Mouse (Mus musculus): ENCODE measurements around the gene Gm28360. TPM values are rescaled to one million over a fixed set of nuclear protein-coding genes. Genes with fewer than 3 reads are reported as not detected.

The Gm28360 gene
- polyA plus RNA-seq (2012; ENCODE audit: low replicate concordance): not detected in 2 replicates

DNA sequence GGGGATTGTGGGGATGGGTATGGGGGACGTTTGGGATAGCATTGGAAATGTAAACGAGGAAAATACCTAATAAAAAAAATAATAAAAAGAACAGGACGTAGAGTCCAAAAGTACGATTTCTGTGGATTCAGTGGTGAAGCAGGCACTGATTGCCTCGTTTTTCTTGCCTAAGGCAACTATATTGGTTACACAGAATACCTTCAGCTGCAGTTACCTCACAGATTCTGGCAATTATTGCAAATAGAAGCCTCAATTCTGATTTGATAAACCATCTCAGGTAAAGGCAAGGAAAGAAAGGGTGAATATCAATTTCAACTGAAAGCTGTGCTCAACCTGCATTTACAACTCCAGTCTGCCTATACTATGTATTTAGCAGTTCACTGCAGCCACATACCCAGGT is at the start of gene Gm28360:
Gene Gm28360 (plus strand): TSS at position 301 of the 400 bp plus-strand sequence.

DNA sequence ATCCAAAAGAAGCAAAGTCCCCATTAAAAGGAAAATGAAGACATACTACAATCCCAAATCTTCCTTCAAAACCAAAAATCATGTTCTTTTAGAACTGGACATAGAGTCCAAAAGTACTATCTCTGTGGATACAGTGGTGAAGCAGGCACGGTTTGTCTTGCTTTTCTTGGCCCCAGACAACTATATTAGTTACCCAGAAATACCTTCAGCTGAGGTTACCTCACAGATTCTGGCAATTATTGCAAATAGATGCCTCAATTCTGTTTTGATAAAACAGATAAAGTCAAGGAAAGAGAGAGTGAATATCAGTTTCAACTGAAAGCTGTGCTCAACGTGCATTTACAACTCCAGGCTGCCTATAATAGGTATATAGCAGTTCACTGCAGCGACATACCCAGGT is 49.0 kb upstream of the Gm28360 start, which contains the start of gene B020011L13Rik:
Gene B020011L13Rik (plus strand): TSS at position 301 of the 400 bp plus-strand sequence.

Other genes starting within 250 kb of the Gm28360 start
- not detected in 2 replicates for gene Gm28363, start 132.9 kb upstream of the Gm28360 start, polyA plus RNA-seq (2012; ENCODE audit: low replicate concordance)
- not detected in 2 replicates for gene B020011L13Rik, start 48.9 kb upstream of the Gm28360 start, polyA plus RNA-seq (2012; ENCODE audit: low replicate concordance)
- not detected in 2 replicates for gene Gm28168, start 97.9 kb downstream of the Gm28360 start, polyA plus RNA-seq (2012; ENCODE audit: low replicate concordance)
- gene Gm7145, start 135.9 kb downstream of the Gm28360 start, polyA plus RNA-seq (2012; ENCODE audit: low replicate concordance): not detected in 2 replicates